Mouse (Mus musculus) small intestine, adult 2 months (tissue): ENCODE data around the gene Dusp13.

Experiments used
- CTCF ChIP-seq: fragments of 200-500 bp; IDR thresholded peaks from 2 replicates; pipeline ENCODE4 v1.5.1; 2012; ENCODE audit warnings: low read depth, mild to moderate bottlenecking, control low read depth, inconsistent platforms, low read length, moderate library complexity, mixed read lengths; ENCODE audit not compliant: insufficient replicate concordance, insufficient read length; ENCODE audit errors: extremely low read depth
- POLR2A ChIP-seq: fragments of 200-500 bp; IDR thresholded peaks from 2 replicates; pipeline ENCODE4 v1.6.1; 2012; ENCODE audit warnings: low read depth, mild to moderate bottlenecking, control low read depth, inconsistent platforms, low read length, moderate library complexity

- TF ChIP-seq POLR2A = no peak
- no peak for TF ChIP-seq CTCF
Observed at GRCm38 (mm10) chr14:21733131-21733905, 17.7 kb downstream of the Dusp13 start.
